Comparison of ENCODE assay signal across 7 mouse cellular contexts in the genomic region with DNA sequence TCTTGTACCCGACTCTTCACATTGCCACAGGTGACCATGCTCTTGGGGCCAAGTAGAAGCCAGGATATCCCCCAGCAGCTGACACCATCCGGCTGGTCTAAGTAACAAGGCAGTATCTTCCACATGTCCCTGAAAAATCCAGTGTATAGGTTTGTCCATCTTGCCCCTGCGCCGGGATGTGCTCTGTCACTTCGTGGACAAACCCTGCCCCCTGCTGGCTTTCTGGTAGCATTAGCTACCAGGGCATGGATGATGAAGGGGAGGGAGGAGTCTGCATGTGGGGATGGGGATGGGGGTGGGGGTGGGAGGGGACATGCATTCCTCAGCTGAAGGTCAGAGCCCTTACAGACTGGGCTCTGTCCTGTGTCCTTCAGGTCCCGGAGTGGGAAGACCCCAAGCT.
DNase-seq lines count a peak whose midpoint lies in the region; ATAC-seq and TF ChIP-seq lines count a peak whose summit lies in the region.

No protein-coding gene starts in this region.

- DNase-seq in left cerebral cortex, postnatal 4 days: peak; percentile 17
- DNase-seq in left cerebral cortex, postnatal 25 days (ENCODE audit: low spot score in 2 of 2): no peak
- DNase-seq in MN1 (ENCODE audit: low spot score): peak; percentile 52
- peak; percentile 32 for DNase-seq in brain, embryonic 14.5 days (ENCODE audit: low read depth)
- peak; percentile 3 for DNase-seq in induced T-regulatory cell, adult 2 months (ENCODE audit: low read depth)
- DNase-seq in thymus, postnatal 0 days (ENCODE audit: low spot score): peak; percentile 8

- intact Hi-C loops in left cerebral cortex, postnatal 4 days (cut with DNase I): no loop called here
- intact Hi-C loops in left cerebral cortex, postnatal 25 days (cut with DNase I): no loop called here

- ATAC-seq in megakaryocyte, adult 5-6 weeks (ENCODE audit: poor library complexity, severe bottlenecking): no peak

- peak; percentile 51; the same call in 1 of the 2 replicates for TF ChIP-seq CTCF in brain, embryonic 14.5 days (IDR thresholded peaks at IDR 0.05; ENCODE audit: borderline replicate concordance, extremely low read depth, insufficient read depth, insufficient read length)

- TF ChIP-seq POLR2A in brain, embryonic 14.5 days (IDR thresholded peaks at IDR 0.05; ENCODE audit: borderline replicate concordance, extremely low read depth, insufficient read depth, insufficient read length, poor library complexity, severe bottlenecking): no peak

Comparison
In these comparisons a context has a peak if more than half of its experiments do, and no peak if none do; other contexts are left out.
1. DNase-seq: peak in left cerebral cortex, postnatal 4 days (single experiment), MN1 (single experiment), brain, embryonic 14.5 days (single experiment), induced T-regulatory cell, adult 2 months (single experiment) and thymus, postnatal 0 days (single experiment); none in left cerebral cortex, postnatal 25 days (0 of 2).